23 mouse cellular contexts compared by ENCODE assay signal in the genomic region with DNA sequence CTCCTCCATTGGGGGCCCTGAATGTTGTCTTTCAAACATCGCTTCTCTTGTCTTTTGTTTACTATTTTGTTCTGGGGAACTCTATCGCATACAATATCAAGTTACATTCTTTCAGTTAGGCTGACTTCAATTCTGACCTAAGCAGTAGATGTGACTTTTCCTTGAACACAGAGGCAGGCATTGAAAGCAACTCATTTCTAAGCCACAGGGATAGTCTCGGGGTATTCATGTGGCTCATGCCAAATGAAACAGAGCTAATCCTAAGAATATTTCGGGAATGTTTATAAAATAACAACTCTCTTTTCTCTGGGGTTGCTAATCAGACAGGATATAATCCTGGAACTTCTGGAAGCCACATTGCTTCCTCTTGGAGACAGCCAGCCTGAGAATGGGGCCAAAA.
"Had no signal": no experiment of that assay in that cellular context is flagged by ENCODE, and none has a peak within 500 bp of the region (broad histone marks: within the 10 kb centered on the region; RNA-seq: fewer than 3 reads in every experiment).

No protein-coding gene starts in this region.

- DNase-seq: gastrocnemius, postnatal 14 days; gastrocnemius, postnatal 36 days; heart, adult 11 months; heart, adult 2 months; kidney, adult 11 months; kidney, adult 2 months; kidney, adult 9 months; kidney, postnatal 14 days; kidney, postnatal 36 days; layer of hippocampus, adult 9-11 months; layer of hippocampus, postnatal 36 days; left cerebral cortex, postnatal 4 days had no signal

- H3K9me3 ChIP-seq: heart, embryonic 10.5 days; heart, embryonic 12.5 days; heart, embryonic 15.5 days; hindbrain, embryonic 13.5 days; hindbrain, embryonic 15.5 days; limb, embryonic 13.5 days; limb, embryonic 15.5 days; liver, embryonic 12.5 days had no signal

- H3K9ac ChIP-seq: heart, embryonic 12.5 days; heart, embryonic 15.5 days; hindbrain, embryonic 13.5 days; hindbrain, embryonic 15.5 days; limb, embryonic 13.5 days; limb, embryonic 15.5 days; liver, embryonic 12.5 days; liver, embryonic 14.5 days had no signal

- ATAC-seq: hindbrain, postnatal 0 days; intestine, embryonic 16.5 days; liver, embryonic 12.5 days had no signal

- H3K27me3 ChIP-seq: heart, embryonic 12.5 days; heart, embryonic 15.5 days; hindbrain, embryonic 13.5 days; hindbrain, embryonic 15.5 days; limb, embryonic 13.5 days; limb, embryonic 15.5 days; liver, embryonic 12.5 days had no signal

- H3K36me3 ChIP-seq: heart, embryonic 10.5 days; heart, embryonic 12.5 days; heart, embryonic 15.5 days; hindbrain, embryonic 13.5 days; hindbrain, embryonic 15.5 days; limb, embryonic 13.5 days; limb, embryonic 15.5 days; liver, embryonic 12.5 days had no signal

- H3K27ac ChIP-seq: heart, adult 2 months; heart, embryonic 10.5 days; heart, embryonic 15.5 days; hindbrain, embryonic 13.5 days; hindbrain, embryonic 15.5 days; hindbrain, postnatal 0 days; limb, embryonic 13.5 days; limb, embryonic 15.5 days; liver, embryonic 12.5 days; liver, embryonic 14.5 days had no signal

- H3K4me1 ChIP-seq: heart, embryonic 10.5 days; heart, embryonic 12.5 days; heart, embryonic 15.5 days; hindbrain, embryonic 13.5 days; hindbrain, embryonic 15.5 days; limb, embryonic 13.5 days; limb, embryonic 15.5 days; liver, embryonic 12.5 days had no signal

- H3K4me3 ChIP-seq: heart, adult 2 months; heart, embryonic 10.5 days; heart, embryonic 12.5 days; heart, embryonic 15.5 days; hindbrain, embryonic 13.5 days; hindbrain, embryonic 15.5 days; limb, embryonic 13.5 days; limb, embryonic 15.5 days; liver, embryonic 12.5 days had no signal

- H3K4me2 ChIP-seq: heart, embryonic 12.5 days; heart, embryonic 15.5 days; hindbrain, embryonic 13.5 days; hindbrain, embryonic 15.5 days; limb, embryonic 13.5 days; limb, embryonic 15.5 days; liver, embryonic 12.5 days had no signal
